Mouse (Mus musculus) layer of hippocampus, adult 8-10 months (tissue): ENCODE results near the gene Serpinc1. TPM values are rescaled to one million over a fixed set of nuclear protein-coding genes. Genes with fewer than 3 reads are reported as not detected.
A peak's percentile ranks its signal among the peaks of the same experiment; 100 is the strongest.
"Not testable (repeated sequence)": the region's sequence is repeated elsewhere in the genome, so short reads cannot be mapped to it uniquely, and the experiment has no call there.

ENCODE experiments used
- DNase-seq, 2 experiments: peaks; one replicate each; pipeline ENCODE4 v3.0.0; 2022; ENCODE audit warnings: low spot score in 2 of 2
- total RNA-seq, 4 experiments: library from RNA; stranded (reverse); gene quantifications; 2 replicates each; pipeline ENCODE4 v1.2.4; 2022

The Serpinc1 gene
- under 1 TPM in 3 of 4 experiments, not detected in 1; 0.10 to 0.27 (median 0.20) TPM for total RNA-seq

- DNase-seq: no peak
Observed at GRCm38 (mm10) chr1:160978071-160978735, at the start of gene Serpinc1. TSS of gene Serpinc1 (plus strand) at chr1:160978585.

- no peak for DNase-seq
Observed at GRCm38 (mm10) chr1:160931320-160931719, 47.1 kb upstream of the Serpinc1 start.

GRCm38 (mm10) chr1:160933896-160934482 lies 44.4 kb upstream of the Serpinc1 start:
- DNase-seq: no peak

- DNase-seq: peak in 1 of 2 experiments; percentile 15
Observed at GRCm38 (mm10) chr1:160935551-160935950, 42.8 kb upstream of the Serpinc1 start.

GRCm38 (mm10) chr1:160963199-160963598 lies 15.2 kb upstream of the Serpinc1 start:
- DNase-seq: no peak

GRCm38 (mm10) chr1:160967268-160967667 lies 11.1 kb upstream of the Serpinc1 start:
- DNase-seq: peak; percentile 20 to 39

- DNase-seq: no peak
Observed at GRCm38 (mm10) chr1:160968643-160969042, 9.7 kb upstream of the Serpinc1 start.

- DNase-seq: no peak
Observed at GRCm38 (mm10) chr1:160980021-160980420, 1.6 kb downstream of the Serpinc1 start.

GRCm38 (mm10) chr1:160980537-160981234 lies 2.3 kb downstream of the Serpinc1 start:
- DNase-seq: no peak

GRCm38 (mm10) chr1:160981337-160981736 lies 3.0 kb downstream of the Serpinc1 start:
- no peak for DNase-seq

GRCm38 (mm10) chr1:160982887-160983286 lies 4.5 kb downstream of the Serpinc1 start:
- DNase-seq: no peak

GRCm38 (mm10) chr1:160984731-160985130 lies 6.3 kb downstream of the Serpinc1 start:
- not testable (repeated sequence) for DNase-seq

- DNase-seq: no peak
Observed at GRCm38 (mm10) chr1:160985477-160985876, 7.1 kb downstream of the Serpinc1 start.

- DNase-seq: no peak
Observed at GRCm38 (mm10) chr1:160986881-160987635, 8.7 kb downstream of the Serpinc1 start.

- DNase-seq: no peak
Observed at GRCm38 (mm10) chr1:160989395-160989794, 11.0 kb downstream of the Serpinc1 start.

- DNase-seq: no peak
Observed at GRCm38 (mm10) chr1:160993851-160994250, 15.5 kb downstream of the Serpinc1 start.

GRCm38 (mm10) chr1:161004942-161005341 lies 26.6 kb downstream of the Serpinc1 start:
- DNase-seq: no peak

- no peak for DNase-seq
Observed at GRCm38 (mm10) chr1:161005526-161005925, 27.1 kb downstream of the Serpinc1 start.

- DNase-seq: no peak
Observed at GRCm38 (mm10) chr1:161006471-161006870, 28.1 kb downstream of the Serpinc1 start.

GRCm38 (mm10) chr1:161008038-161008437 lies 29.7 kb downstream of the Serpinc1 start:
- no peak for DNase-seq

- no peak for DNase-seq
Observed at GRCm38 (mm10) chr1:161010436-161010835, 32.1 kb downstream of the Serpinc1 start.

- DNase-seq: no peak
Observed at GRCm38 (mm10) chr1:161016378-161016777, 38.0 kb downstream of the Serpinc1 start.
